Mouse (Mus musculus) embryo, embryonic 10 days (tissue): Measurements from ENCODE around the gene Tvp23b.
A peak's percentile ranks its signal among the peaks of the same experiment; 100 is the strongest.

Experiments used
- DNase-seq: peaks from one replicate; pipeline ENCODE4 v3.0.0-alpha.2; 2015; ENCODE audit warnings: low spot score

Tvp23b gene

DNA sequence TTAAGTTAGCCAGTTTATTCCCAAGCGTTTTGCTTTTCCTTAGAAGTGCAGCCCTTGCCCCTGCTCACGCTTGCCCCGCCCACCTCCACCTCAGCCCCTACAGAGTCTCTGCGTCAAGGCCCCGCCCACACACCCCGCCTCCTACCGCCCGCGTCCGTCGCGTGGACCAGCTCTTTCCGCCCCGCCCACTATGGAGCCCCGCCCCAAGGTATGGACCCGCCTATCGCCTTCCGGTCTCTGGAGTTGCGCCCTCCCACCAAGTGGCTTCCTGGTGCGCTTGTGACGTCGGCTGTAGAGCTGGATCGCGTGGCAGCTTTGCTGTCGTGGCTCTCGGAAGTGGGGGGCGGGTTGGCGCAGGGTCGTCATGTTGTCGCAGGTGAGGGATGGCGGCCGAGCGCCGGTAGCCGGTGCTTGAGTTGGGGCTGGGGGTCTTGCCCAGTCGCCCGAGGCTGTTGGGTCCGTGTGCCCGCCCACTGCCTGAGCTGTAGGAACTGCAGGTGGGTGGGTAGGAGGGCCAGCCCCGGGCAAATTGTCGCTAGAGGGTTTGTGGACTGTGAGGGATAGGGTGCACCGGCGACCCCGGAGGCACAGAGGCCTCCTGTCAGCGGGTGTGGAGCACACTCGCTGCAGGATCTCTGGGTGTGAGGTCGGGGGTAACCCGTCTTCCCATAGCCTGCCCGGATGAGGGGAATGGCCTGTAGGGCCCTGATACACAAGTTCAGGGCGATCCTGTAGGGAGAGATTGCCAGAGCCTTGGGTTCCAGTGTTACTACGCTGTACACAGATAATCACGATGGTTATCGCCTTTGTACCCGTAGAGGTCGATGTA lies at the start of gene Tvp23b:
TSS of gene Tvp23b (plus strand) at position 236 of the 829 bp plus-strand sequence.
- DNase-seq = peak; percentile 98

GRCm38 (mm10) chr11:62830387-62830786 lies 48.9 kb upstream of the Tvp23b start:
- no peak for DNase-seq

GRCm38 (mm10) chr11:62831906-62832305 lies 47.3 kb upstream of the Tvp23b start:
- DNase-seq = no peak

- no peak for DNase-seq
Measured at GRCm38 (mm10) chr11:62844562-62844961, 34.7 kb upstream of the Tvp23b start.

GRCm38 (mm10) chr11:62845730-62846129 lies 33.5 kb upstream of the Tvp23b start:
- DNase-seq = no peak

GRCm38 (mm10) chr11:62846961-62847654 lies 32.1 kb upstream of the Tvp23b start, which contains the start of gene Fbxw10:
Gene Fbxw10, plus strand, starts transcription at chr11:62847069.
- DNase-seq = peak; percentile 82

DNA sequence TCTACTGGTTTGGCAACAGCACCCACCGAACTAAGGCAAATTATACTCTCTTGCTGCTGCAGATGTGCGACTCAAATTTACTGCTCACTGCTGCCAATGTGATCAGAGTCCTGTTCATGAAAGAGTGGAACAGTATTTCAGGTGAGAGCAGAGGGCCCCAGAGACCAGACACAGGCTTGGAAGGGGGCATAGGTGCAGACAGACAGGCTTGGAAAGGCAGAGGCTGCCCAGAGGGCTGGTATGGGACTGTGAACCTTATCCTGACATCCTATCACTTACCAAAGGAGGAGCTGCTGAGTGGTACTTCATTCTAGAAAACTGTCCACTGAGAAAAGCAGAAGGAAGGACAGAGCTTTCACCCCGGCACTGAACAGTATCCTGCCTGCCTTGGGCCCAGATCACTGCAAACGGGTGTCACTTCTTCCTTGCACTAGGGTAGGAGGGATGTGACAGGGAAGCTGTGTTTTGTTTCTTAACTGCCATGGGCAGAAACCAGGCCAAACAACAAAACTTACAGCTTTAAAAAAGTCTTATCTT lies 31.5 kb upstream of the Tvp23b start:
- DNase-seq = no peak

- peak; percentile 62 for DNase-seq
Measured at GRCm38 (mm10) chr11:62848301-62848700, 31.0 kb upstream of the Tvp23b start.

DNA sequence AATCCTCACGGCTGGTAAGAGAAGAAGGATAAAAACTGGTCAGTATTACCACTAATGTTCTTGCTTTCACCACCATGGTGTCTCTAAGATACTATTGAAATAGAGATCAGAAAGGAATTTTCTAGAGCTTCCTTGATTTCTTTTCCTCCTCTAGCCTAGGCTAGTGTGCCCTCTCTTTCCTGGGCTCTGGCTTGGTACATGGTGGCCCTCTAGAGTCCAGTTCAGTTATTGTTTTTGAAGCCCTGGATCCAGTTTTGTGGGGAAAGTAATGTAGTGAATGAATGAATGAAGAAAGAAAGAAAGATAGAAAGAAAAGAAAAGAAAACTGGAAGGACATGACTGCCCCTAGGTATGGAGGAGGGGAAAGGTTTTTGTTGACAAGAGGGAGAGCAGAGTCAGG lies 28.1 kb upstream of the Tvp23b start:
- DNase-seq = peak; percentile 50

GRCm38 (mm10) chr11:62853334-62853733 lies 25.9 kb upstream of the Tvp23b start:
- DNase-seq = no peak

GRCm38 (mm10) chr11:62865562-62865961 lies 13.7 kb upstream of the Tvp23b start:
- DNase-seq = no peak

DNA sequence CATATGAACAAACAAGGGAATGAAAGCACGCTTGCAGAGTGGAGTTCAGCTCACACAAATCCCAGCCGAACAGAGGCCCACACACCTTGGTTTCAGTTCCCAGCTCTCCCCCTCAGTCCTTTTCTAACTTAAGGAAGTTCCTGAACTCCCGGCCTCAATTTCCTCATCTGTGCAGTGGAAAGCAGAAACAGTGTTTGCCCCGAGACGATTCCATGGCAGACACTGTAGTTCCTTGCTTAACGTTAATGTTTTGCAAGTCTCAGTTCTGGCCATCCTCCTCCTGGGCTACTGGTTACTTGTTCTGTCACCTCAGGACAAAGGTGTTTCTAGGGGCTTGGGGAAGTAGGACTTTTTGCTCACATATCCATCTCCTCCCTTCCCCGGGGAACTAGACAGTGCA lies 12.6 kb upstream of the Tvp23b start:
- no peak for DNase-seq

DNA sequence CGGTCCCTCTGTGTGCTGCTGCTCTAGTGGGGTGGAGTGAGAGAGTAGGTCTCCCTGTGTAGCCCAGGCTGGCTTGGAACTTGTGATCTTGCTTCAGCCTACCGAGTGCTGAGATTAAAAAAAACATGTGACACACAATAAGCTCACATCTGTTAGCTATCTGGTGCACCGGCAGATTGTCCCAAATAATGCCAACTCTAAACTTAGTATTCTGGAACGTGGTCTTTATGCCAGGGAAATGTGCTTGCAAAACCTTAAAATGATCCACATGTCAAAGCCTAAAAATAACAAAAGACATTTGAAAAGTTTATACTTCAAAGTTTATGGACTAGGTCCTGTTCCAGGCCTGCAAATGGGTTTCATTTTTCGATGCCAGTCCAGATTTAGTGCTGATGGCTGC lies 10.1 kb upstream of the Tvp23b start:
- DNase-seq = no peak

DNA sequence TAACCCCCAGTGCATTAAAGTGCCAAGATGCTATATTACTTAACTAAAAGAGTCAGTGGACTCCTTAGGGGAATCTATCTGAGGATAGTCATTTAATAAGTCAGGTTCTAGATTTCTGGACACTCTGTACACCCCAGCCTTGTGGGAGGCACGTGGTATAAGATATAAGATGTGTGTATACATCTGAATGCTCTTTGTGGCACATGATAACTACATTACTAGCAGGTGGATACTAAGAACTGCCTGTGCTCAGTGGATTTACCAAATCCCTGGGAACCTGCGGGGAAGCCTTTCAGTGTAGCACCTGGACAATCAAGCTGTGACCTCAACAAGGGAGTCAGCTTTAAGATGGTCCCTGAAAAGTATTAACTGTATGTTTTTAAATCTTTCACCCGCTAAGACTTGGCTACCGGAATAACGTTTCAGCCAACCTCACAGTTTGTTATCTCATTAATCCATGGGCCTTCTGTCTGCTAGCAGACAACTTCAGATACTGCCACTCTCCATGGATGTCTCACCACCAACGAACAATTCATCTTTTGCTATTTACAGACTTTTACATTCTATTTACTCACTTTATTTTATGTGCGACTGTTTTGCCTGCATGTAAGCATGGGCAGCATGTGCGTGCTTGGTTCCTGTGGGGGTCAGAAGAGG lies 9.4 kb upstream of the Tvp23b start:
- no peak for DNase-seq

DNA sequence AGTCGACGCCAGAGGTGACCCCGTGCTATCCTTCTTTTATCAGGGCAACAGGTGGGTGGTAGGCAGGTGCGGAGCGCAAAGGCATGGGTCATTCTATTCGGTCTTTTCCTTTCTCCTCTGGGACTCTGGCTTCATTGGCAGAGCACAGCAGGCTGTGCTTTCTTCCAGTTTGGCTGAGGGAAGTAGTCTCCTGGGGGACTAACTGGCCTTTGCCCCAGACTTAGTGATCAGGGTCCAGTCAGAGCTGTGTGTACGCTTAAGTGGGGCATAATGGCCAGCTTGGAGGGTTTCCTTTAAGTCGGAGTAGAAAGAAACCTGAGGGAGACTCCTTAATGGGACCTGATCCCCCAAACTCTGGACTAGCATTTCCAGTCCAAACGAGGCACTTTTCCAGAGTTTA lies 5.8 kb upstream of the Tvp23b start:
- DNase-seq = no peak

- DNase-seq = peak; percentile 31
Measured at GRCm38 (mm10) chr11:62875696-62876095, 3.6 kb upstream of the Tvp23b start.

DNA sequence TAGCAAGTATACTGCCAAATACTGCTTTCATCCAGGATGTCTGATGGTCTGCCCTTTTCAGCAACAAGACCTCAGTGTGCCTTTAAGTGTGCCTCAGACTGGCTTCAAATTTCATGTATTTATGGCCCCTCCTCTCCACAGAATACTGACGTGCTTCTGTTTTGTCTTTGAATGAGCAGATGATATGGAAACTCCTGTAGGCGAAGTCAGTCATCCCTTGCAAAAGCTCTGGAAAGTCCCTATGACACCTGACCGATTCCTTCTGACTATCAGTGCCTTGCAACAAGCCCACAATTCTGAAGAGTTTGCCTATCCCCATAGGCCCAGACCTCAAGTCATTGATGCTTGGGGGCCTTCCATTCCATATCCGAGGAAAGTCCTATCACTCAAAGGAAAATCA lies 2.8 kb upstream of the Tvp23b start:
- DNase-seq = no peak

- DNase-seq = no peak
Measured at GRCm38 (mm10) chr11:62877391-62877790, 1.9 kb upstream of the Tvp23b start.

- no peak for DNase-seq
Measured at GRCm38 (mm10) chr11:62878728-62879127, 527 bp upstream of the Tvp23b start.

- no peak for DNase-seq
Measured at GRCm38 (mm10) chr11:62883407-62883806, 4.2 kb downstream of the Tvp23b start.

GRCm38 (mm10) chr11:62885323-62885722 lies 6.1 kb downstream of the Tvp23b start:
- DNase-seq = no peak

- DNase-seq = no peak
Measured at GRCm38 (mm10) chr11:62890796-62891195, 11.5 kb downstream of the Tvp23b start.

DNA sequence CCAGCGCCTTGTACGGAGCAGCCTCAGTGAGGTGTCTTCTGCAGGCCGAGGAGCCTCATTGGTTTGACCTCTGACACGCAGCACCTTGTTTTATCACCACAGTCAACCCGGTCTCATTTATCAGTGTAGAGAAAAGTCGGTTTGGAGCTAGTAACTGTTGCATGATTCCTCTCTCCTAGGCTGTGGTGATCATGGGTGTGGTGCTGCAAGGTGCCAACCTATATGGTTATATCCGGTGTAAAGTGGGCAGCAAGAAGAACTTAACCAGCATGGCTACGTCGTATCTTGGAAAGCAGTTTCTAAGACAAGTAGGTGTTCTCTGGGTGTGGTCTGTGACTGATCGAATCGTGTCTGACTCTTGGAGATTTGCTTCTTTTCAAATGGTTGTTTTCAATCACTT lies 12.5 kb downstream of the Tvp23b start:
- DNase-seq = no peak
